Mouse (Mus musculus) ES-E14 (cell line): ENCODE data around the gene Slc26a10. TPM values are rescaled to one million over a fixed set of nuclear protein-coding genes. Genes with fewer than 3 reads are reported as not detected.

ENCODE experiments used
- DNase-seq: peaks from one replicate; pipeline ENCODE4 v3.0.0-alpha.2; 2013; ENCODE audit warnings: low read depth, low spot score
- H3K27ac ChIP-seq: 2 replicates; pipeline ENCODE4 v1.5.1; 2012; ENCODE audit warnings: low read depth, mild to moderate bottlenecking, low read length, moderate library complexity, mixed read lengths; ENCODE audit not compliant: poor library complexity, insufficient read depth, severe bottlenecking
- H3K36me3 ChIP-seq: 2 replicates; pipeline ENCODE4 v1.6.1; 2012; ENCODE audit warnings: mild to moderate bottlenecking, low read length, moderate library complexity, mixed read lengths; ENCODE audit not compliant: control insufficient read depth, poor library complexity, insufficient read depth, severe bottlenecking
- H3K4me1 ChIP-seq, 2 experiments: fragments of 150-350 bp in 1 of 2; sonication (generic) in 1 of 2; 2 replicates each; pipeline ENCODE4 v1.6.1; 2012; ENCODE audit warnings: low read length in 2 of 2, mild to moderate bottlenecking in 1 of 2, mixed read lengths in 1 of 2; ENCODE audit not compliant: control insufficient read depth in 2 of 2, insufficient read depth in 2 of 2, poor library complexity in 1 of 2
- H3K4me3 ChIP-seq, 2 experiments: fragments of 150-350 bp in 1 of 2; sonication (generic) in 1 of 2; 2 replicates each; pipeline ENCODE4 v1.5.1; 2012; ENCODE audit warnings: low read length in 2 of 2, low read depth in 1 of 2, mild to moderate bottlenecking in 1 of 2, mixed read lengths in 1 of 2; ENCODE audit not compliant: insufficient read depth in 1 of 2, poor library complexity in 1 of 2, severe bottlenecking in 1 of 2
- H3K9ac ChIP-seq: 2 replicates; pipeline ENCODE4 v1.6.1; 2012; ENCODE audit warnings: low read depth, mild to moderate bottlenecking, low read length, mixed read lengths; ENCODE audit not compliant: poor library complexity, insufficient read depth, severe bottlenecking
- H3K9me3 ChIP-seq: fragments of 150-350 bp; sonication (generic); 2 replicates; pipeline ENCODE4 v1.6.1; 2012; ENCODE audit warnings: low read depth, mild to moderate bottlenecking, low read length; ENCODE audit not compliant: control insufficient read depth, insufficient read depth
- CHD2 ChIP-seq: IDR thresholded peaks from 2 replicates; pipeline ENCODE4 v1.6.1; 2014; ENCODE audit warnings: mild to moderate bottlenecking, low read depth, low read length, inconsistent platforms
- HCFC1 ChIP-seq: IDR thresholded peaks from 2 replicates; pipeline ENCODE4 v1.6.1; 2012; ENCODE audit warnings: low read length, inconsistent platforms, borderline replicate concordance; ENCODE audit not compliant: insufficient read depth
- MAFK ChIP-seq: IDR thresholded peaks from 2 replicates; pipeline ENCODE4 v1.6.1; 2014; ENCODE audit warnings: mild to moderate bottlenecking, low read depth, low read length, inconsistent platforms; ENCODE audit not compliant: insufficient read depth
- ZC3H11A ChIP-seq: IDR thresholded peaks from 2 replicates; pipeline ENCODE4 v1.6.1; 2012; ENCODE audit warnings: low read depth, mild to moderate bottlenecking, inconsistent platforms, low read length, borderline replicate concordance
- ZNF384 ChIP-seq: IDR thresholded peaks from 2 replicates; pipeline ENCODE4 v1.6.1; 2012; ENCODE audit warnings: low read depth, low read length, inconsistent platforms
- in situ Hi-C, 2 experiments: fragments of 600-800 bp; cut with MboI; formaldehyde crosslinking; loops; one replicate each; pipeline ENCODE4 v1.15.1; 2025; ENCODE audit warnings: low sequenced_read_pairs in 2 of 2, inconsistent platforms in 1 of 2; ENCODE audit not compliant: unreplicated experiment in 2 of 2
- total RNA-seq: library from RNA; depleted of rRNA; stranded (reverse); fragments of 300-350 nt; gene quantifications from 2 replicates; pipeline ENCODE4 v1.2.3, GENCODE M21; 2012

The Slc26a10 gene
- total RNA-seq, 1 experiment = 7.4 TPM

DNA sequence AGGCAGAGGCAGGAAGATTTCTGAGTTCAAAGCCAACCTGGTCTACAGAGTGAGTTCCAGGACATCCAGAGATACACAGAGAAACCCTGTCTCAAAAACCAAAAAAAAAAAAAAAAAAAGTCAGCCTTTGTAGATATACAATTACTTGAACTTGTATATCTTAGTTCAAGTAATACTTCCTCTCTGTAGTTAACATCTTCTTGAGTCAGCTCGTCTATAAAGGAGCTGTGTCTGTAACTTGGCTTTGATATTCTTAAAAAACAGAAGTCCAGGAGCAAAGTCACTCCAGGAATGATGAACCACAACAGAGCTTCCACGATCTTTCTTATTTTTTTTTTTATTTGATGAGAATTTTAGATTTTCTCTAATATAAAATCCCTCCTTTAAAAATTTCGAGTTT is 19.7 kb downstream of the Slc26a10 start:
- H3K4me3 ChIP-seq = no peak overlapping the region
- no peaks in the 10 kb centered on the region for H3K36me3 ChIP-seq
- no peak overlapping the region for H3K9ac ChIP-seq
- in situ Hi-C loops = no loop called here
- H3K27ac ChIP-seq = no peak overlapping the region
- no peak for DNase-seq
- TF ChIP-seq CHD2 (no peak), ZNF384 (no peak)
- H3K9me3 ChIP-seq = no peaks in the 10 kb centered on the region
- H3K4me1 ChIP-seq = peaks cover 2% of the 10 kb centered on the region in 2 experiments; a peak in 2 of 4 replicates

DNA sequence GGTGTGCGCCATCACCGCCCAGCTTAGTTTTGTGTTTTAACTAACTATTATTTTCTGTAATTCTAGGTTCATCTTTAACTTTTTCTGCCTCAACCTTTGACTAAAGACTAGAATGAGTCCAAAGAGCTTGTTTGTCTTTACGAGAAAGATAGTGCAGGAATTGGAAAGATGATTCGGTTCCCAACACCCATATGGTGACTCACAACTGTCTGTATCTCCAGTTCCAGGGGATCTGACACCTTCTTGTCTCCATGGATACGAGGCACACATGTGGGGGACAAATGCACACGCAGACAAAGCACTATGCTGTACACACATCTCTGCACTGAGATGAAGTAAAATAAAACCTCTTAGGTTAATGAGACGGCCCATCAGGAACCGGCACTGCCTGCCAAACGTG is 20.4 kb downstream of the Slc26a10 start:
- Histone ChIP-seq H3K36me3 (no peaks in the 10 kb centered on the region), H3K27ac (no peak overlapping the region), H3K4me1 (peaks cover 2% of the 10 kb centered on the region in 2 experiments; a peak in 2 of 4 replicates), H3K4me3 (no peak overlapping the region), H3K9me3 (no peaks in the 10 kb centered on the region), H3K9ac (no peak overlapping the region)
- TF ChIP-seq ZNF384 (no peak), MAFK (no peak), CHD2 (no peak), HCFC1 (no peak), ZC3H11A (no peak)
- no peak for DNase-seq
- in situ Hi-C loops = no loop called here

DNA sequence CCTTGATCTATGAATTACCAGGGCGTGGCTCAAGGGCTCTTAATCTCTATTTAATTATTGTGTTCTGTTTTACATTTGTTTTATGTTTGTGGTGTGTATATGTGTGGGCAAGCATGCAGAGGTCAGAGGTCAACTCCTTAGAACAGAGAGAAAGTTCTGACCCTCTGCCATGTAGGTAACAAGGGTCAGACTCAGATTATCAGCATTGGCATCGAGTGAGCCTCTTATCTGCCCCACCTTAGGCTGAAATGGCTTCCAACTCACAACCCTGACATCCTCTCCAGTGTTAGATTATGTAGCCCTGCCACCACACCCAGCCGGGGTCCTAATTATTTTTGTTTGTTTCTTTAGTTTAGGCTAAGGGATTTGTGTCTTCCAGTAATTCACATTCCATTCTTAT is 22.0 kb downstream of the Slc26a10 start:
- no peak overlapping the region for H3K4me3 ChIP-seq
- no peak overlapping the region for H3K9ac ChIP-seq
- H3K9me3 ChIP-seq = no peaks in the 10 kb centered on the region
- H3K27ac ChIP-seq = no peak overlapping the region
- no peaks in the 10 kb centered on the region for H3K36me3 ChIP-seq
- DNase-seq = no peak
- peaks cover 0 to 2% of the 10 kb centered on the region in 2 experiments; a peak in 1 of 4 replicates for H3K4me1 ChIP-seq
- TF ChIP-seq MAFK = no peak
- TF ChIP-seq ZC3H11A = no peak
- no peak for TF ChIP-seq ZNF384
- no peak for TF ChIP-seq CHD2
- no peak for TF ChIP-seq HCFC1
- in situ Hi-C loops = no loop called here

DNA sequence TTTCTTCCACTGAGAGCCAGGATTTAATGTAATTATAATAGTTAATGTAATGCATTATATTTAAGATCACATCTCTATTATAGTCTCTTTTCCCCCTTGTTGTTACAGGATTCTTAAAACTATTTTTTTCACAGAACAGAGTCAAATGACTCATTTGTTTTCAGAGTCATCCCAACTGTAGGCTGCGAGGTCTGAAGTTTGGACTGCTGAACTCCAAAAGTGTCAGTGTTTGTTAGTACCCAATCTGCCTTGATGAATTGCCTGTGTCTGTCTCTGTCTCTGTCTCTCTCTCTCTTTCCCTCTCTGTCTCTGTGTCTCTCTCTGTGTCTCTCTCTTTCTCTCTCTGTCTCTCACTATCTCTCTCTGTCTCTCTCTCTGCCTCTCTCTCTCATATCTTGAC is 23.9 kb downstream of the Slc26a10 start:
- no peak overlapping the region for H3K4me3 ChIP-seq
- TF ChIP-seq HCFC1 (no peak), CHD2 (no peak), ZNF384 (no peak), ZC3H11A (no peak), MAFK (no peak)
- H3K27ac ChIP-seq = no peak overlapping the region
- no peaks in the 10 kb centered on the region for H3K9me3 ChIP-seq
- in situ Hi-C loops = no loop called here
- no peak for DNase-seq
- no peak overlapping the region for H3K9ac ChIP-seq
- no peaks in the 10 kb centered on the region for H3K4me1 ChIP-seq
- H3K36me3 ChIP-seq = no peaks in the 10 kb centered on the region

DNA sequence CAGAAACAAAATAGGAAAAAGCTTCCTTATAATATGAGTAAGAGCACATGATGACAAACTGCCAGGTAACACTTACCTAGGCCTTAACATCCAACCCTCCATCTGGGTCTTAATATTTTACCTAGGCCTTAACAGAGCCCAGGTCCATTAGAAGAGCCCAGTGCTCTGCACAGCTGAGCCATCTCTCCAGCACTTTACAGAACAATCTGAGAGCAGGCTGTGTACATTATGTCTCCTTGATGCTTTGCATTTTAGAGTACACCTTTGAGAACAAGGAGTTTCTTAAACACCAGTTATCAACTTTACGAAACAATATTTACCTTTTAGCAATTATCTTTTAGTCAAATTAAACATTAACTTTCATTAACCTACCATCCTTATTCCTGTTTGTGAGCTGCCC is 24.4 kb downstream of the Slc26a10 start:
- no peak for DNase-seq
- TF ChIP-seq MAFK (no peak), HCFC1 (no peak), ZNF384 (no peak), CHD2 (no peak), ZC3H11A (no peak)
- H3K36me3 ChIP-seq = no peaks in the 10 kb centered on the region
- in situ Hi-C loops = no loop called here
- H3K4me1 ChIP-seq = no peaks in the 10 kb centered on the region
- H3K4me3 ChIP-seq = no peak overlapping the region
- H3K9me3 ChIP-seq = no peaks in the 10 kb centered on the region
- H3K9ac ChIP-seq = no peak overlapping the region
- H3K27ac ChIP-seq = no peak overlapping the region
